Mouse (Mus musculus): ENCODE results near the gene E030030I06Rik. TPM values are rescaled to one million over a fixed set of nuclear protein-coding genes. Genes with fewer than 3 reads are reported as not detected.
"Not testable (repeated sequence)": the region's sequence is repeated elsewhere in the genome, so short reads cannot be mapped to it uniquely, and the experiment has no call there.

Gene E030030I06Rik
- polyA plus RNA-seq (2016; fragmentation: Nextera tagmentation; extraction: Ambion mirVana): 17.6 and 23.7 TPM in 2 replicates

GRCm38 (mm10) chr10:22149073-22149690, at the start of gene E030030I06Rik:
Gene E030030I06Rik (minus strand): TSS chr10:22149270.
- Histone ChIP-seq H3K27me3 (replicated peaks; ENCODE audit: low read depth, poor library complexity, severe bottlenecking) (peaks cover 52% of the 10 kb centered on the region), H3K9me3 (no peaks in the 10 kb centered on the region), H3K4me3 (peak within 1 kb of the TSS; percentile 80), H3K36me3 (replicated peaks) (peaks cover 3% of the 10 kb centered on the region; the same call in 1 of the 2 replicates), H3K4me1 (peaks cover 28% of the 10 kb centered on the region), H3K27ac (replicated peaks) (peak within 1 kb of the TSS; percentile 92)
- peak; percentile 73 for DNase-seq (ENCODE audit: low spot score)
- under 1% methylated on average over 37 of the region's 37 CpGs for WGBS

- not testable (repeated sequence) for H3K36me3 ChIP-seq (replicated peaks); H3K4me1 ChIP-seq; H3K9me3 ChIP-seq; H3K27ac ChIP-seq (replicated peaks); H3K27me3 ChIP-seq (replicated peaks; ENCODE audit: low read depth, poor library complexity, severe bottlenecking)
- WGBS: 4% methylated on average over 10 of the region's 10 CpGs
- 0 out of 2 replicates have a peak overlapping the region, but pooled peaks have one; percentile 23 for H3K4me3 ChIP-seq
- DNase-seq (ENCODE audit: low spot score): peak; percentile 47
These were observed 42.0 kb upstream of the E030030I06Rik start for GRCm38 (mm10) chr10:22191035-22191434.

- not testable (repeated sequence) for H3K27ac ChIP-seq (replicated peaks); H3K4me3 ChIP-seq; H3K9me3 ChIP-seq; DNase-seq (ENCODE audit: low spot score); H3K36me3 ChIP-seq (replicated peaks); H3K4me1 ChIP-seq; H3K27me3 ChIP-seq (replicated peaks; ENCODE audit: low read depth, poor library complexity, severe bottlenecking)
- 88% methylated on average over 2 of the region's 2 CpGs for WGBS
These were observed 27.4 kb upstream of the E030030I06Rik start for GRCm38 (mm10) chr10:22176515-22176914.

GRCm38 (mm10) chr10:22174190-22174487, 25.1 kb upstream of the E030030I06Rik start:
- H3K27ac ChIP-seq (replicated peaks); H3K27me3 ChIP-seq (replicated peaks; ENCODE audit: low read depth, poor library complexity, severe bottlenecking); H3K4me1 ChIP-seq; H3K4me3 ChIP-seq; H3K36me3 ChIP-seq (replicated peaks); DNase-seq (ENCODE audit: low spot score); H3K9me3 ChIP-seq: not testable (repeated sequence)
- 76% methylated on average over 2 of the region's 2 CpGs for WGBS

- H3K4me1 ChIP-seq; H3K27ac ChIP-seq (replicated peaks); H3K9me3 ChIP-seq; H3K36me3 ChIP-seq (replicated peaks); H3K27me3 ChIP-seq (replicated peaks; ENCODE audit: low read depth, poor library complexity, severe bottlenecking): not testable (repeated sequence)
- WGBS: 10% methylated on average over 13 of the region's 17 CpGs
- peak; percentile 48 for DNase-seq (ENCODE audit: low spot score)
- peak overlapping the region; percentile 37; the same call in 1 of the 2 replicates for H3K4me3 ChIP-seq
These were observed 24.5 kb upstream of the E030030I06Rik start for GRCm38 (mm10) chr10:22173335-22174189.

GRCm38 (mm10) chr10:22172431-22173334, 23.6 kb upstream of the E030030I06Rik start:
- DNase-seq (ENCODE audit: low spot score); H3K9me3 ChIP-seq; H3K27ac ChIP-seq (replicated peaks); H3K36me3 ChIP-seq (replicated peaks); H3K4me1 ChIP-seq; H3K27me3 ChIP-seq (replicated peaks; ENCODE audit: low read depth, poor library complexity, severe bottlenecking): not testable (repeated sequence)
- peak overlapping the region; percentile 37; the same call in 1 of the 2 replicates for H3K4me3 ChIP-seq
- WGBS: 47% methylated on average over 5 of the region's 5 CpGs

GRCm38 (mm10) chr10:22169116-22169515, 20.0 kb upstream of the E030030I06Rik start:
- H3K27ac ChIP-seq (replicated peaks); H3K9me3 ChIP-seq; H3K36me3 ChIP-seq (replicated peaks): not testable (repeated sequence)

GRCm38 (mm10) chr10:22167061-22167460, 18.0 kb upstream of the E030030I06Rik start:
- not testable (repeated sequence) for H3K4me3 ChIP-seq; H3K4me1 ChIP-seq; H3K36me3 ChIP-seq (replicated peaks); DNase-seq (ENCODE audit: low spot score); H3K9me3 ChIP-seq; H3K27ac ChIP-seq (replicated peaks)
- 82% methylated on average over 1 of the region's 1 CpGs for WGBS
- H3K27me3 ChIP-seq (replicated peaks; ENCODE audit: low read depth, poor library complexity, severe bottlenecking): peaks cover 13% of the 10 kb centered on the region

More at GRCm38 (mm10) chr10:22169116-22169515, 20.0 kb upstream of the E030030I06Rik start:
- not testable (repeated sequence) for H3K27me3 ChIP-seq (replicated peaks; ENCODE audit: low read depth, poor library complexity, severe bottlenecking); H3K4me1 ChIP-seq; DNase-seq (ENCODE audit: low spot score); H3K4me3 ChIP-seq

GRCm38 (mm10) chr10:22166025-22166424, 17.0 kb upstream of the E030030I06Rik start:
- not testable (repeated sequence) for H3K27ac ChIP-seq (replicated peaks); H3K36me3 ChIP-seq (replicated peaks); H3K4me3 ChIP-seq; H3K4me1 ChIP-seq; H3K9me3 ChIP-seq; DNase-seq (ENCODE audit: low spot score)
- H3K27me3 ChIP-seq (replicated peaks; ENCODE audit: low read depth, poor library complexity, severe bottlenecking): peaks cover 24% of the 10 kb centered on the region
- WGBS: 82% methylated on average over 2 of the region's 2 CpGs

- peaks cover 29% of the 10 kb centered on the region for H3K27me3 ChIP-seq (replicated peaks; ENCODE audit: low read depth, poor library complexity, severe bottlenecking)
- not testable (repeated sequence) for H3K27ac ChIP-seq (replicated peaks); H3K4me1 ChIP-seq; H3K36me3 ChIP-seq (replicated peaks); H3K4me3 ChIP-seq; H3K9me3 ChIP-seq; DNase-seq (ENCODE audit: low spot score)
- WGBS: 65% methylated on average over 5 of the region's 5 CpGs
These were observed 16.4 kb upstream of the E030030I06Rik start for GRCm38 (mm10) chr10:22165328-22166003.

GRCm38 (mm10) chr10:22163705-22164583, 14.9 kb upstream of the E030030I06Rik start:
- not testable (repeated sequence) for H3K4me1 ChIP-seq; H3K27ac ChIP-seq (replicated peaks); H3K9me3 ChIP-seq; H3K36me3 ChIP-seq (replicated peaks)
- Histone ChIP-seq H3K4me3 (peak overlapping the region; percentile 32; the same call in 1 of the 2 replicates), H3K27me3 (replicated peaks; ENCODE audit: low read depth, poor library complexity, severe bottlenecking) (peaks cover 45% of the 10 kb centered on the region)
- WGBS: 39% methylated on average over 16 of the region's 16 CpGs
- DNase-seq (ENCODE audit: low spot score): peak; percentile 66

Measured in embryonic facial prominence, embryonic 10.5 days (tissue).